Mouse (Mus musculus): ENCODE results near the gene Cfap65.

- TF ChIP-seq CTCF (IDR thresholded peaks at IDR 0.05; ENCODE audit: extremely low read depth, insufficient read depth, insufficient read length, insufficient replicate concordance) (no peak), POLR2A (IDR thresholded peaks at IDR 0.05; ENCODE audit: low read depth, low read length) (no peak)
Observed at GRCm38 (mm10) chr1:74927621-74928296, 7.6 kb downstream of the Cfap65 start.

Measured in spleen, adult 2 months (tissue).